Mouse (Mus musculus) midbrain, postnatal 0 days (tissue): ENCODE results near the gene Tbpl1. TPM values are rescaled to one million over a fixed set of nuclear protein-coding genes. Genes with fewer than 3 reads are reported as not detected.

Experiments used
- ATAC-seq: fragments of 200-750 bp; cut with Nextera tagmentation; 2 replicates; pipeline ENCODE4 v1.8.0; 2017; ENCODE audit warnings: moderate number of reproducible peaks, mild to moderate bottlenecking, moderate TSS enrichment, moderate library complexity; ENCODE audit not compliant: low FRiP score
- DNase-seq: peaks from one replicate; pipeline ENCODE4 v3.0.0-alpha.2; 2015; ENCODE audit warnings: low spot score
- H3K27ac ChIP-seq: fragments of 300-500 bp; sonication (generic); 2 replicates; pipeline ENCODE4 v1.5.1; 2014; ENCODE audit warnings: low read depth, mild to moderate bottlenecking, low read length, mixed read lengths
- H3K27me3 ChIP-seq: fragments of 300-500 bp; sonication (generic); 2 replicates; pipeline ENCODE4 v1.6.1; 2014; ENCODE audit warnings: low read length, control low read depth, mixed read lengths; ENCODE audit not compliant: insufficient read depth
- H3K36me3 ChIP-seq: fragments of 300-500 bp; sonication (generic); 2 replicates; pipeline ENCODE4 v1.6.1; 2014; ENCODE audit warnings: low read length, control low read depth, mixed read lengths; ENCODE audit not compliant: insufficient read depth
- H3K4me1 ChIP-seq: fragments of 300-500 bp; sonication (generic); 2 replicates; pipeline ENCODE4 v1.6.1; 2014; ENCODE audit warnings: mild to moderate bottlenecking, control low read depth, antibody characterized with exemption, low read length, mixed read lengths; ENCODE audit not compliant: insufficient read depth
- H3K4me2 ChIP-seq: fragments of 300-500 bp; sonication (generic); 2 replicates; pipeline ENCODE4 v1.6.1; 2014; ENCODE audit warnings: low read depth, mild to moderate bottlenecking, low read length, mixed read lengths; ENCODE audit not compliant: poor library complexity, severe bottlenecking
- H3K4me3 ChIP-seq: fragments of 300-500 bp; sonication (generic); 2 replicates; pipeline ENCODE4 v1.5.1; 2014; ENCODE audit warnings: low read depth, mild to moderate bottlenecking, low read length, moderate library complexity
- H3K9ac ChIP-seq: fragments of 300-500 bp; sonication (generic); replicated peaks from 2 replicates; pipeline ENCODE4 v1.6.1; 2014; ENCODE audit warnings: mild to moderate bottlenecking, low read length, moderate library complexity, mixed read lengths; ENCODE audit not compliant: poor library complexity, severe bottlenecking
- H3K9me3 ChIP-seq: fragments of 300-500 bp; sonication (generic); 2 replicates; pipeline ENCODE4 v1.6.1; 2016; ENCODE audit warnings: low read length, control low read depth
- CTCF ChIP-seq: IDR thresholded peaks from 2 replicates; pipeline ENCODE4 v1.5.1; 2016; ENCODE audit warnings: antibody characterized with exemption, mild to moderate bottlenecking
- WGBS: fragments of 180-500 bp; shearing (Covaris S2); extraction: QIAGEN DNeasy Blood & Tissue Kit; methylation state at CpG from one replicate; pipeline ENCODE4 v1.1.7; 2014; 5-methylcytosine and 5-hydroxymethylcytosine counted together
- polyA plus RNA-seq: library from polyadenylated mRNA; unstranded; fragments of >200 nt; fragmentation: Nextera tagmentation; extraction: Ambion mirVana; gene quantifications from 2 replicates; pipeline ENCODE4 v1.2.1, GENCODE M21; 2015
- total RNA-seq: library from RNA; depleted of rRNA; stranded (reverse); fragments of >200 nt; gene quantifications from 2 replicates; pipeline ENCODE4 v1.2.3, GENCODE M21; 2014

The Tbpl1 gene
- total and polyA plus RNA-seq, 2 experiments from 2014 or later: 36.6 to 62.2 TPM

DNA sequence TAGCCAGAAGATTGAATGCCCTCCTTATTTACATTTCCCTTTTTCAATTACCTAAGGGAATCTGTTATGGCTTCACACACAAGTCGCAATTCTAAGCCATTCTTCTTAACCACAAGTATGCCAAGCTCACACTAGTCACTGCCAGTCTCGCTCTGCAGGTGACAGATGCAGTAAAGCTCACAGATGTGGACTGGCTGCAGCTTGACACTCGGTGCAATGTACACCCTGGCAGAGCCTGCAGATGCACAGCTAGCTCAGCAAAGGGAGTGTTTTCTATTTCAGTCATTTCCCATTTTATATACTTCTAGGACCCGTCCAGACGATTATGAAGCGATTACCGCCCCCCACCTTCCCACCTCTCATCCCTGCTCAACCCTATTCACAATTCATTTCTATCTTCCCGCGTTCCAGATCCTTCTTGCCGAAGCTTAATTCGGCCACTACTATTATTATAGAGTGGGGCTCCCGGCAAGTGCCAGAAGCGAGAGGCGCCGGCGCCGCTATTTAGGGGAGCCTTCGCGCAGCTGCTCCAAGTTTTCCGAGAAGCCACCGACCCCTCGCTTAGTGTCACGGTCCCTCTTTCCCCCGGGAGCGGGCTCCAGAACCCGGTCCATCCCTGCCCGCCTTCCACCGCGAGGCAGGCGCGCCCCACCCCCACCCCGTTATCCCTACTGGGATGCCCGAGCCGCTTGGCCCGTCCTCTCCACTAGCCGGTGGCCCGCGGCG lies 1.3 kb downstream of the Tbpl1 start:
- Histone ChIP-seq H3K27me3 (no peaks in the 10 kb centered on the region), H3K27ac (peak overlapping the region; percentile 97), H3K9ac (peak overlapping the region; percentile 94), H3K4me3 (peak overlapping the region; percentile 99), H3K4me2 (peak overlapping the region; percentile 72), H3K9me3 (no peaks in the 10 kb centered on the region), H3K36me3 (no peaks in the 10 kb centered on the region), H3K4me1 (peaks cover 13% of the 10 kb centered on the region)
- ATAC-seq: peak; percentile 71
- no peak for TF ChIP-seq CTCF
- WGBS: 1% methylated on average over 38 of the region's 39 CpGs
- peak; percentile 25 for DNase-seq

GRCm38 (mm10) chr10:22728257-22728656 lies 3.5 kb downstream of the Tbpl1 start:
- Histone ChIP-seq H3K36me3 (no peaks in the 10 kb centered on the region), H3K9ac (no peak overlapping the region), H3K27ac (no peak overlapping the region), H3K9me3 (no peaks in the 10 kb centered on the region), H3K4me2 (no peak overlapping the region), H3K4me1 (peaks cover 13% of the 10 kb centered on the region), H3K27me3 (no peaks in the 10 kb centered on the region), H3K4me3 (no peak overlapping the region)
- 85% methylated on average over 1 of the region's 1 CpGs for WGBS
- DNase-seq (no peak), ATAC-seq (no peak)
- no peak for TF ChIP-seq CTCF

GRCm38 (mm10) chr10:22726295-22726694 lies 5.4 kb downstream of the Tbpl1 start:
- Histone ChIP-seq H3K9me3 (no peaks in the 10 kb centered on the region), H3K27me3 (no peaks in the 10 kb centered on the region), H3K4me1 (peaks cover 10% of the 10 kb centered on the region), H3K4me2 (no peak overlapping the region), H3K27ac (no peak overlapping the region), H3K9ac (no peak overlapping the region), H3K36me3 (no peaks in the 10 kb centered on the region), H3K4me3 (no peak overlapping the region)
- ATAC-seq (no peak), DNase-seq (no peak)
- 42% methylated on average over 7 of the region's 7 CpGs for WGBS
- TF ChIP-seq CTCF: no peak

- no peak for TF ChIP-seq CTCF
- Histone ChIP-seq H3K9ac (no peak overlapping the region), H3K4me2 (no peak overlapping the region), H3K4me3 (no peak overlapping the region), H3K9me3 (no peaks in the 10 kb centered on the region), H3K27ac (no peak overlapping the region), H3K27me3 (no peaks in the 10 kb centered on the region), H3K4me1 (peaks cover 10% of the 10 kb centered on the region), H3K36me3 (no peaks in the 10 kb centered on the region)
- ATAC-seq: no peak
- 70% methylated on average over 4 of the region's 4 CpGs for WGBS
- no peak for DNase-seq
Observed at GRCm38 (mm10) chr10:22725166-22725565, 6.6 kb downstream of the Tbpl1 start.

- 87% methylated on average over 5 of the region's 5 CpGs for WGBS
- TF ChIP-seq CTCF: no peak
- no peaks in the 10 kb centered on the region for H3K36me3 ChIP-seq
Observed at GRCm38 (mm10) chr10:22720781-22721529, 10.8 kb downstream of the Tbpl1 start.

DNA sequence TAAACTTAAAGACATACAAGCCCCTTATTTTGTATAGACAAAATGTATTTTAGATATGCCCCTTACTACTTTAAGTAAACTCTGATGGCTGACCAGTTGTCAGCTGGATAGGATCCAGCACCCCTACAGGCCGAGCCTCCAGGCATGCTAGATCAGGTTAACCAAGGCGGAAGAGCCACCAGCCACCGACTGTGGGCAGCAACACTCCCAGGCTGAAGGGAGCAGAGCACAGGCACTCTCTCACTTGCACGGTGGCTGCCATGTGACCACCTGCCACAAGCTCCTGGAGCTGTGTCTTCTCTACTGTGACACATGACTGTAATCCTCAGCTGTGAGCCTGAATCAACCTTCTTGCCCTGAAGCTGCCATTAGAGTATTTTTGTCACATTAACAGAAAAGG lies 13.3 kb downstream of the Tbpl1 start:
- peak; percentile 16 for DNase-seq
- no peak for TF ChIP-seq CTCF
- Histone ChIP-seq H3K36me3 (no peaks in the 10 kb centered on the region), H3K4me2 (no peak overlapping the region), H3K4me3 (no peak overlapping the region), H3K4me1 (peaks cover 2% of the 10 kb centered on the region; the same call in 1 of the 2 replicates), H3K9me3 (no peaks in the 10 kb centered on the region), H3K27me3 (no peaks in the 10 kb centered on the region), H3K9ac (no peak overlapping the region), H3K27ac (no peak overlapping the region)
- ATAC-seq: no peak
- 43% methylated on average over 4 of the region's 4 CpGs for WGBS

More at GRCm38 (mm10) chr10:22720781-22721529, 10.8 kb downstream of the Tbpl1 start:
- H3K27ac ChIP-seq: no peak overlapping the region
- H3K4me2 ChIP-seq: no peak overlapping the region
- no peak overlapping the region for H3K4me3 ChIP-seq
- ATAC-seq (no peak), DNase-seq (no peak)
- H3K9me3 ChIP-seq: no peaks in the 10 kb centered on the region
- no peaks in the 10 kb centered on the region for H3K4me1 ChIP-seq
- H3K27me3 ChIP-seq: no peaks in the 10 kb centered on the region
- H3K9ac ChIP-seq: no peak overlapping the region
